Mouse (Mus musculus) intestine, postnatal 0 days (tissue): ENCODE measurements around the gene Itpkb. TPM values are rescaled to one million over a fixed set of nuclear protein-coding genes. Genes with fewer than 3 reads are reported as not detected.

ENCODE experiments used
- ATAC-seq: fragments of 200-750 bp; cut with Nextera tagmentation; 2 replicates; pipeline ENCODE4 v1.8.0; 2017; ENCODE audit warnings: mild to moderate bottlenecking, moderate TSS enrichment, moderate library complexity
- H3K27ac ChIP-seq: fragments of 300-500 bp; sonication (generic); 2 replicates; pipeline ENCODE4 v1.5.1; 2014; ENCODE audit warnings: mild to moderate bottlenecking, low read depth, low read length, moderate library complexity
- H3K27me3 ChIP-seq: fragments of 300-500 bp; sonication (generic); replicated peaks from 2 replicates; pipeline ENCODE4 v1.6.1; 2014; ENCODE audit warnings: low read length, mixed read lengths; ENCODE audit not compliant: control insufficient read depth, insufficient read depth
- H3K36me3 ChIP-seq: fragments of 300-500 bp; sonication (generic); 2 replicates; pipeline ENCODE4 v1.6.1; 2014; ENCODE audit warnings: mild to moderate bottlenecking, moderate library complexity; ENCODE audit not compliant: control insufficient read depth, insufficient read depth
- H3K4me1 ChIP-seq: fragments of 300-500 bp; sonication (generic); replicated peaks from 2 replicates; pipeline ENCODE4 v1.6.1; 2014; ENCODE audit warnings: antibody characterized with exemption, low read length, mixed read lengths; ENCODE audit not compliant: control insufficient read depth, insufficient read depth
- H3K4me2 ChIP-seq: fragments of 300-500 bp; sonication (generic); replicated peaks from 2 replicates; pipeline ENCODE4 v1.6.1; 2014; ENCODE audit warnings: low read depth, mild to moderate bottlenecking, moderate library complexity
- H3K4me3 ChIP-seq: fragments of 300-500 bp; sonication (generic); 2 replicates; pipeline ENCODE4 v1.5.1; 2014; ENCODE audit warnings: low read depth, low read length
- H3K9ac ChIP-seq: fragments of 300-500 bp; sonication (generic); 2 replicates; pipeline ENCODE4 v1.6.1; 2014; ENCODE audit warnings: mild to moderate bottlenecking, low read depth, low read length
- H3K9me3 ChIP-seq: fragments of 300-500 bp; sonication (generic); 2 replicates; pipeline ENCODE4 v1.6.1; 2016; ENCODE audit warnings: mixed run types; ENCODE audit not compliant: control insufficient read depth
- CTCF ChIP-seq: sonication (generic); IDR thresholded peaks from 2 replicates; pipeline ENCODE4 v1.5.1; 2016; ENCODE audit warnings: low read depth, mild to moderate bottlenecking, control low read depth, antibody characterized with exemption, moderate library complexity
- WGBS: fragments of 180-500 bp; shearing (Covaris S2); extraction: QIAGEN DNeasy Blood & Tissue Kit; methylation state at CpG from one replicate; pipeline ENCODE4 v1.1.7; 2014; 5-methylcytosine and 5-hydroxymethylcytosine counted together
- polyA plus RNA-seq: library from polyadenylated mRNA; unstranded; fragments of >200 nt; fragmentation: Nextera tagmentation; extraction: Ambion mirVana; gene quantifications from 2 replicates; pipeline ENCODE4 v1.2.1, GENCODE M21; 2015

Itpkb gene
- polyA plus RNA-seq, 1 experiment from 2014 or later = 2.3 TPM

- WGBS = 32% methylated on average over 6 of the region's 6 CpGs
- Histone ChIP-seq H3K36me3 (0 out of 2 replicates have a peak, but pooled peaks cover 6% of the 10 kb centered on the region), H3K27ac (no peak overlapping the region), H3K4me3 (peak overlapping the region; percentile 0; the same call in 1 of the 2 replicates), H3K4me1 (peaks cover 11% of the 10 kb centered on the region), H3K9me3 (no peaks in the 10 kb centered on the region), H3K9ac (no peak overlapping the region), H3K27me3 (no peaks in the 10 kb centered on the region), H3K4me2 (peak overlapping the region; percentile 94)
- TF ChIP-seq CTCF = no peak
- no peak for ATAC-seq
Observed at GRCm38 (mm10) chr1:180329706-180330105, 579 bp upstream of the Itpkb start.

- WGBS = under 1% methylated on average over 50 of the region's 58 CpGs
- peak overlapping the region; percentile 94 for H3K4me2 ChIP-seq
Observed at GRCm38 (mm10) chr1:180330707-180331545, 641 bp downstream of the Itpkb start.

GRCm38 (mm10) chr1:180331546-180332075 is 1.3 kb downstream of the Itpkb start:
- no peaks in the 10 kb centered on the region for H3K9me3 ChIP-seq
- peak overlapping the region; percentile 21; the same call in 1 of the 2 replicates for H3K27ac ChIP-seq
- 2% methylated on average over 21 of the region's 21 CpGs for WGBS
- no peak for TF ChIP-seq CTCF
- no peak for ATAC-seq
- peak overlapping the region; percentile 74 for H3K9ac ChIP-seq
- no peaks in the 10 kb centered on the region for H3K27me3 ChIP-seq
- peak overlapping the region; percentile 65 for H3K4me3 ChIP-seq
- H3K36me3 ChIP-seq = 0 out of 2 replicates have a peak, but pooled peaks cover 11% of the 10 kb centered on the region
- peak overlapping the region; percentile 94 for H3K4me2 ChIP-seq
- H3K4me1 ChIP-seq = peaks cover 11% of the 10 kb centered on the region

More at GRCm38 (mm10) chr1:180330707-180331545, 641 bp downstream of the Itpkb start:
- H3K27ac ChIP-seq = peak overlapping the region; percentile 74
- 0 out of 2 replicates have a peak, but pooled peaks cover 6% of the 10 kb centered on the region for H3K36me3 ChIP-seq
- H3K27me3 ChIP-seq = no peaks in the 10 kb centered on the region
- peak overlapping the region; percentile 65 for H3K4me3 ChIP-seq
- TF ChIP-seq CTCF = no peak
- H3K4me1 ChIP-seq = peaks cover 11% of the 10 kb centered on the region
- peak; percentile 31 for ATAC-seq
- peak overlapping the region; percentile 74 for H3K9ac ChIP-seq
- no peaks in the 10 kb centered on the region for H3K9me3 ChIP-seq

GRCm38 (mm10) chr1:180332076-180332927 is 2.0 kb downstream of the Itpkb start:
- H3K27ac ChIP-seq = peak overlapping the region; percentile 21; the same call in 1 of the 2 replicates
- peak overlapping the region; percentile 74 for H3K9ac ChIP-seq

GRCm38 (mm10) chr1:180332928-180333440 is 2.7 kb downstream of the Itpkb start:
- no peak for TF ChIP-seq CTCF
- 0 out of 2 replicates have a peak, but pooled peaks cover 14% of the 10 kb centered on the region for H3K36me3 ChIP-seq
- H3K4me2 ChIP-seq = peak overlapping the region; percentile 94
- WGBS = 58% methylated on average over 14 of the region's 14 CpGs
- ATAC-seq = no peak
- H3K27me3 ChIP-seq = no peaks in the 10 kb centered on the region
- peak overlapping the region; percentile 65 for H3K4me3 ChIP-seq
- peaks cover 11% of the 10 kb centered on the region for H3K4me1 ChIP-seq
- no peak overlapping the region for H3K27ac ChIP-seq
- no peaks in the 10 kb centered on the region for H3K9me3 ChIP-seq
- H3K9ac ChIP-seq = no peak overlapping the region; the same call in 1 of the 2 replicates

More at GRCm38 (mm10) chr1:180332076-180332927, 2.0 kb downstream of the Itpkb start:
- no peaks in the 10 kb centered on the region for H3K27me3 ChIP-seq
- no peak for ATAC-seq
- 0 out of 2 replicates have a peak, but pooled peaks cover 14% of the 10 kb centered on the region for H3K36me3 ChIP-seq
- 11% methylated on average over 71 of the region's 72 CpGs for WGBS
- TF ChIP-seq CTCF = no peak
- H3K4me1 ChIP-seq = peaks cover 11% of the 10 kb centered on the region
- peak overlapping the region; percentile 65 for H3K4me3 ChIP-seq
- H3K9me3 ChIP-seq = no peaks in the 10 kb centered on the region
- H3K4me2 ChIP-seq = peak overlapping the region; percentile 94
